Mouse (Mus musculus) cerebellum, adult 2 months (tissue): ENCODE results near the gene Inpp5a. TPM values are rescaled to one million over a fixed set of nuclear protein-coding genes. Genes with fewer than 3 reads are reported as not detected.

Experiments used
- DNase-seq, 2 experiments: peaks; one replicate each; pipeline ENCODE4 v3.0.0; 2021
- H3K27ac ChIP-seq: fragments of 200-500 bp; 2 replicates; pipeline ENCODE4 v1.5.1; 2012; ENCODE audit warnings: low read length, control low read depth, inconsistent platforms; ENCODE audit not compliant: insufficient read depth
- H3K27me3 ChIP-seq: fragments of 200-500 bp; 2 replicates; pipeline ENCODE4 v1.6.1; 2012; ENCODE audit warnings: inconsistent platforms, mild to moderate bottlenecking, low read length, moderate library complexity; ENCODE audit not compliant: control insufficient read depth, insufficient read depth
- H3K4me1 ChIP-seq: fragments of 200-500 bp; 2 replicates; pipeline ENCODE4 v1.6.1; 2011; ENCODE audit warnings: low read length; ENCODE audit not compliant: control insufficient read depth, insufficient read depth
- H3K4me3 ChIP-seq: fragments of 200-500 bp; replicated peaks from 2 replicates; pipeline ENCODE3; 2011; ENCODE audit warnings: mild to moderate bottlenecking, low read depth, low read length, control low read depth; ENCODE audit not compliant: insufficient read depth
- CTCF ChIP-seq: fragments of 200-500 bp; IDR thresholded peaks from 2 replicates; pipeline ENCODE4 v1.5.1; 2011; ENCODE audit warnings: low read depth, mild to moderate bottlenecking, control low read depth, low read length, moderate library complexity, borderline replicate concordance; ENCODE audit not compliant: insufficient read depth
- POLR2A ChIP-seq: fragments of 200-500 bp; IDR thresholded peaks from 2 replicates; pipeline ENCODE4 v1.6.1; 2011; ENCODE audit warnings: low read length, control low read depth, borderline replicate concordance; ENCODE audit not compliant: insufficient read depth
- WGBS: fragments of 180-500 bp; shearing (Covaris S2); methylation state at CpG from one replicate; pipeline ENCODE4 v1.1.7; 2018; 5-methylcytosine and 5-hydroxymethylcytosine counted together
- polyA plus RNA-seq: library from polyadenylated mRNA; depleted of rRNA; stranded (reverse); fragments of >200 nt; gene quantifications from 2 replicates; pipeline ENCODE4 v1.2.3, GENCODE M21; 2012

Inpp5a gene
- polyA plus RNA-seq, 1 experiment, result 164 TPM

- DNase-seq, result peak; percentile 57 to 71
- H3K4me3 ChIP-seq, result no peak overlapping the region
- peak overlapping the region; percentile 35 for H3K27ac ChIP-seq
- 6% methylated on average over 3 of the region's 3 CpGs for WGBS
- H3K27me3 ChIP-seq, result no peaks in the 10 kb centered on the region
- TF ChIP-seq POLR2A, result no peak
- TF ChIP-seq CTCF, result peak; percentile 39; the same call in 1 of the 2 replicates
- H3K4me1 ChIP-seq, result peaks cover 53% of the 10 kb centered on the region
Observed at GRCm38 (mm10) chr7:139489721-139490211, 100.9 kb downstream of the Inpp5a start.

DNA sequence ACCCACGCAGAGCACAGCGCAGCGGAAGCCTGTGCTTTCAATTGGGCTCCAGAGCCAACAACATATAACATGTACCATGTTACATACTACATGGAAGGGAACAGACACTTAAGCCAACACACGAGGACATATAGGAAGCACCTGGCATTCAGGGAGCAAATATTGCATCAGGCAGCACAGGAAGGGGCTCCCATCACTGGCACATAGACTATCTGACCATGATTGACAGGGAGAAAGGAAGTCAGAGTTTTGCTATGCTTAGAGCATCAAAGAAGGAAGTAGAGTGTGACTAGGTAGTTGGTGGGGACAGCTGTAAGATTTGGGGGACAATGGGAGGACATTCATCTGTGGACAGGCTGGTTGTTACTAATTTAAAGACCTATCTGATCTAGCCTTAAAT is 103.4 kb downstream of the Inpp5a start:
- peaks cover 52% of the 10 kb centered on the region for H3K4me1 ChIP-seq
- WGBS, result 95% methylated on average over 4 of the region's 4 CpGs

GRCm38 (mm10) chr7:139492946-139493345 is 104.0 kb downstream of the Inpp5a start:
- Histone ChIP-seq H3K27me3 (no peaks in the 10 kb centered on the region), H3K4me3 (no peak overlapping the region), H3K27ac (no peak overlapping the region), H3K4me1 (peaks cover 52% of the 10 kb centered on the region)
- WGBS, result 75% methylated on average over 2 of the region's 2 CpGs
- TF ChIP-seq POLR2A (no peak), CTCF (peak; percentile 33; the same call in 1 of the 2 replicates)
- no peak for DNase-seq

More for the DNA sequence above, 103.4 kb downstream of the Inpp5a start:
- DNase-seq, result no peak
- TF ChIP-seq CTCF, result no peak
- no peak for TF ChIP-seq POLR2A
- Histone ChIP-seq H3K27me3 (no peaks in the 10 kb centered on the region), H3K27ac (no peak overlapping the region), H3K4me3 (no peak overlapping the region)

- WGBS, result 83% methylated on average over 6 of the region's 6 CpGs
- no peak overlapping the region for H3K4me3 ChIP-seq
- H3K27ac ChIP-seq, result no peak overlapping the region
- TF ChIP-seq POLR2A, result no peak
- no peak for TF ChIP-seq CTCF
- H3K4me1 ChIP-seq, result peaks cover 37% of the 10 kb centered on the region
- H3K27me3 ChIP-seq, result no peaks in the 10 kb centered on the region
- DNase-seq, result no peak
Observed at GRCm38 (mm10) chr7:139495791-139496190, 106.9 kb downstream of the Inpp5a start.

DNA sequence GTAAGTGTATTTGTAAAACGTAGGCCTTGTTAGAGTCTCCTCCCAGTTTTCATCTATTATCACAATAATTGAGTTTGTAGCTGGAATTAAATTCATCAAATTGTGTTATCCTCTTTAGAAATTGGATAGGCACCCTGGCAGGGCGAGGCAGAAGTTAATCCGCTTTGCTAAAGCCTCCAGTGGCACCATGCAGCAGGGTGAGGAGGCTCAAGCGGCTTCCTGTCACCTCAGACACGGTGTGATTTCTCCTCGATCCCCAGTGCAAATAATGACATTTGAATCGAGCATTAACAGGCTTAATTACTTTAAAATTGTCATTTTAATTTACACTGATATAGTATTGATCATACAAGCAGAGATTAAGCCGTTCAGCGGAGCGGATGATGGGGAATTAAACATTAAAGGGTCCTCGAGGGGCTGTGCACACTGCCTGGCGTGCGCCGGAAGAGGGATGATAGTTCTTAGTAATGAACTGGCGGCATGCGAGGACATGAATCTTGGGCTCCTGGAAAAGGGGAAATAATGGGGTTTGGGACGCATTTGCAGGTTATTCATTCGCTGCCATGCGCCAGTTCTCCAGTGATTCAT is 109.2 kb downstream of the Inpp5a start:
- Histone ChIP-seq H3K4me1 (peaks cover 30% of the 10 kb centered on the region), H3K4me3 (no peak overlapping the region), H3K27ac (no peak overlapping the region), H3K27me3 (no peaks in the 10 kb centered on the region)
- WGBS, result 83% methylated on average over 19 of the region's 19 CpGs
- TF ChIP-seq CTCF (no peak), POLR2A (no peak)
- DNase-seq, result no peak

- 54% methylated on average over 7 of the region's 7 CpGs for WGBS
- DNase-seq, result no peak
- Histone ChIP-seq H3K4me1 (peaks cover 27% of the 10 kb centered on the region), H3K27ac (no peak overlapping the region), H3K27me3 (no peaks in the 10 kb centered on the region), H3K4me3 (no peak overlapping the region)
- no peak for TF ChIP-seq POLR2A
Observed at GRCm38 (mm10) chr7:139504064-139504463, 115.2 kb downstream of the Inpp5a start.

GRCm38 (mm10) chr7:139506677-139507412 is 117.9 kb downstream of the Inpp5a start:
- Histone ChIP-seq H3K27me3 (no peaks in the 10 kb centered on the region), H3K27ac (no peak overlapping the region), H3K4me1 (peaks cover 38% of the 10 kb centered on the region), H3K4me3 (no peak overlapping the region)
- 78% methylated on average over 9 of the region's 9 CpGs for WGBS
- DNase-seq, result no peak
- TF ChIP-seq CTCF (no peak), POLR2A (no peak)

- peaks cover 28% of the 10 kb centered on the region for H3K4me1 ChIP-seq
- no peak overlapping the region for H3K4me3 ChIP-seq
- H3K27me3 ChIP-seq, result no peaks in the 10 kb centered on the region
- TF ChIP-seq POLR2A (no peak), CTCF (no peak)
- DNase-seq, result no peak
- WGBS, result 57% methylated on average over 4 of the region's 4 CpGs
- no peak overlapping the region for H3K27ac ChIP-seq
Observed at GRCm38 (mm10) chr7:139508938-139509337, 120.0 kb downstream of the Inpp5a start.
